Mouse (Mus musculus) neutrophil, adult 5-6 weeks (primary cell): ENCODE measurements at regions not wholly inside any gene's neighbourhood (a gene's known extent, or its start where the extent isn't known, plus 50 kb on each side); places are given as distances from the start of the nearest gene placed in this dataset.

Experiments
- ATAC-seq: fragments of 151-379, 151-347 bp; 2 replicates; pipeline ENCODE4 v1.8.0; 2017; ENCODE audit warnings: mild to moderate bottlenecking, moderate TSS enrichment; ENCODE audit not compliant: insufficient number of reproducible peaks, poor library complexity, low FRiP score, severe bottlenecking; ENCODE audit errors: extremely low read depth

DNA sequence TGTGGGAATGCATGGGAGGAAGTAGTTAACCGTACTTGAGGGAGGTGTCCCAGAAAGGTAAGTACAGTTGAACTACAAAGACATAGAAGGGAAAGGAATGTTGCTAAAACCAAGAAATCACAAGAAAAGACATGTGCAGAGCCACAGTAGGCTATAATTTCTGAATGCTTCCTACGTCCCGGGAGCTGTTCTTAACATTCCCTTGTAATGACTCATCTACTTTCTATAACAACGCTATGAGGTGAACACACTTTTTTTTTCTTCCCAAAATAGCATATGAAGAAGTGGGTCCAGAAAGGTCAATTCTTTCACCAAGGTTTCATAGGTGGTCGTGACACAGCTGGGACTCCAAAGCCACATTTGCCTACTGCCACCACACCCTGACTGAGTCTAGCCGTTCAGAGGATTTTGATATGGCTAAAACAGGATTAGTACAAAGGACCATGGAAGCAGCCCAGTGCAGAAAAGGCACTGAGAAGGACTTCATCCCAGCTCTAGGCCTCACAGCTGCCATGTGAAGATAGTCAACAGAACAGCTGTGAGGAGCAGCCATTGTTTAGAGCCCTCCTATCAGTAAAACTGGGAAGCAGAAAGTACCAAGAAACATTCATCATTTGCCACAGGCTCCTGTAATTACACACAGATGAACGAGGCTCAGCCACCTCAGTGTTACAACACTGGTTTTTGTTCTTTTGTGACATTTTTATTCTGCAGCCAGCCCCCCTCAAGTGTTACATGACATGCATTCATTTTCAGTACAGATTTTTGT, 133.4 kb downstream of the Rnd3 start:
- ATAC-seq: no peak

DNA sequence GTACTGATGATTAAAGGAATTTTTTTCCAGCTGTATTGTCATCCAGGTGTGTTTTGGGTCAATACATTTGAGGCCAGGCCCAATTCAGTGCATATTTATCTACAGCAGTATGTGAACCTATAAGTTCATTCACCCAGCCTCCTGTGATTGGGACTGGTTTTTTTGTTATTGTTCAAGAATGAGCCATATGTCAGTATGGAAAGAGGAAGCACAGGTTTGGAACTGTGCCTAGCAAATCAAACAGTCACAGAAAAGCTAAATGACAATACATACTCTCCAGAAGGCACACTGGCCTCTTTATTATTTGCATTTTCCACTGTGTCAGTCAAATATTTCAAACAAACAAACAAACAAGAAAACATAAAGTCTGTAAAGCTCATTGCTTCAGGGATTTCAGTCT, 134.7 kb downstream of the Rnd3 start:
- no peak for ATAC-seq

- ATAC-seq: no peak
Observed at GRCm38 (mm10) chr2:51013090-51013489, 135.8 kb downstream of the Rnd3 start.

DNA sequence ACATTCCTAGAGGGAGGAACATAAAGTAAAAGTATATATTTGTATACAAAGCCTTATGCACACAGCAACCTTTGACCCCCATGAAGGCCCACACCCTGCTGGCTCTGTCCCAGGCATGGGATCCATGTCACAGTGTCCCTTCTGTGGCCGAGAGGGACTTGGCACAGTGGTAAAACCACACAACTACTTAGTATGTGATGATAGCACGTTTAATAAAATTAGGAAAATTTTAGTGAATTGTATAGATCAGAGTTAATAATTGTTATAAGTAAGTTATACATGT, 140.7 kb downstream of the Rnd3 start:
- ATAC-seq: no peak

DNA sequence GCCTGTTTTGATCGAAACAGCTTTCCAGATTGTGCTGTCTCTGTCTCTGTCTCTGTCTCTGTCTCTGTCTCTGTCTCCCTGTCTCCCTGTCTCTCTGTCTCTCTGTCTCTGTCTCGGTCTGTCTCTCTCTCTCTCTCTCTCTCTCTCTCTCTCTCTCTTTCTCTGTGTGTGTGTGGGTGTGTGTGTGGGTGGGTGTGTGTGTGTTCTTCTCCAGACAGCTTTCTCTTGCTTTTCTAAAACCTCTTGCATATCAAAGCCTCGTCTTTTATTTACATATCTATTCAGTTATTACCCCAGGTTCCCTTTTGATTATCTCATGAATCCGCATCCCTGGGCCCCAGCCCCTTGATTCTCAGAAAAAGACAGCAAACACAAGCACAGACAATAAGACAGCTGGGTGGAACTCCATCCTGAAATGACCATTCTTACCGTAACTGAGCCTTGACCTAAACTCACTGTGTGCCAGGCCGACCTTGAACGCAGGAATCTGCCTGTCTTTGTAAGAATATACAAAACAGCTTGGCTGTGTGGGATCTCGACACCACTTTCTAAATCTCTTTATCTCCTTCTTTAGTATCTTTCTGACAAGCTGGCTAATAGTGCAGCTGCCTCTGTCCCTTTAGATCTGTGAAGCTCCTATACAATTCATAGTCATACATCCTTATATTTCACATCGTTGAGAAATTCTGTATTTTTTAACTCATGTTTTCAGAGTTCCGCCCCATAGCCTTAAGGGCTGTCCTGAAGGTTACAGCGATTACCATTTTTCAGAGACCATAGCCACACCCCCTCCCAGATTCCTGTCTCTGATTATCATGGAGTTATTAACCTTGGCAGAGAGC, 141.3 kb downstream of the Rnd3 start:
- no peak for ATAC-seq

GRCm38 (mm10) chr2:51006818-51007217, 142.1 kb downstream of the Rnd3 start:
- ATAC-seq: no peak

DNA sequence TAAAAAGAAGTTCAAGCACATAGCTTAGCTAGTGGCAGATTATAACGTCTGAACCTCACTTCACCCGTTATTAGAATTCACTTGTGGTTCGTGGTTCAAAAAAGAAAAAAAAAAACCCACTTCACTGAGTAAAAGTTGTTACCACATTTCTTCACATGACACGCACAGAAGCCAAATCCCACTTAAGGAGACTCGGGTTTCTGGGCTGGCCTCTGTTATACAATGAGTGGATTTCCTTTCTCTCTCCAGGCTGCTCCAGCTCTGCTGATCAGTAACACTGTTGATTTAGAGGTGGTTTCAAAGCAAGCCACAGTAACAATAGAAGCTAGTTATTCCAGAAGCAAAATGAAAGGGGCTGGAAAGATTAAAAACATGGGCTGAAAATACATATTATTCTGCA, 147.4 kb downstream of the Rnd3 start:
- ATAC-seq: no peak

- ATAC-seq: no peak
Observed at GRCm38 (mm10) chr2:50983883-50984410, 165.0 kb downstream of the Rnd3 start.

GRCm38 (mm10) chr2:50982571-50982970, 166.3 kb downstream of the Rnd3 start:
- no peak for ATAC-seq

DNA sequence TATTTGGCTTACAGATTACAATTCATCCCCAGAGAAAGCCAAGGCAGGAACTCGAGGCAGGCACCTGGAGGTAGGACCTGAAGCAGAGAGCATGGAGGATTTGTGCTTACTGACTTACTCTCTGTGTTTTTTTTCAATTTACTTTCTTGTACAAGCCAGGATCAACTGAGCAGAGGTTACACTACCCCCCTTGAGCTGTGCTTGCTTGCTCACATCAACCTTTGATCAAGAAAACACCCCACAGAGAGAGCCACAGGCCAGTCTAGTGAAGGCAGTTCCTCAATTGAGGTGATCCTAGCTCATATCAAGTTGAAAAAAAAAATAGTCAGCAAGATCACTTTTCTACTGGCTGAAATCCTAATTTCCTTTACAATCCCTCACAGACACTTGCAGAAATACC, 170.6 kb downstream of the Rnd3 start:
- no peak for ATAC-seq

GRCm38 (mm10) chr2:50971131-50971825, 177.6 kb downstream of the Rnd3 start:
- ATAC-seq: no peak

DNA sequence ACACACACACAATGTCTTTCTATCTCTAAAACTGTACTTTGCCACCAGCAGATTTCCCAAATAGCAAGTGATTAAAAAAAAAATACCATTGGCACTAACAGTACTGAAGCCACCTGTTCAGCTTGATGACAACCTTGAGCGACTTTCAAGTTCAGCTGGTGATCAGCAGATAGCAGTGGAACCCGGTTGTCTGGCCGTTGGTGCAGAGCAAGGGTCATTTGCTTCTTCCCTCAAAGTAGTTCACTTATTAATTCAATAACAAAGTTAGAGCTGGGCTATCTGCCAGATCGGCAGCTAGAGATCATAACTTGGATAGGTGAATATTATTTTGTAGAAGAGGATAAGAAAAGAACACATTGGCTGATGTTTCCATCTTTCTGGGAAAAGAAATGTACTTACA, 180.5 kb downstream of the Rnd3 start:
- ATAC-seq: no peak

- ATAC-seq: no peak
Observed at GRCm38 (mm10) chr2:50967826-50968225, 181.1 kb downstream of the Rnd3 start.

DNA sequence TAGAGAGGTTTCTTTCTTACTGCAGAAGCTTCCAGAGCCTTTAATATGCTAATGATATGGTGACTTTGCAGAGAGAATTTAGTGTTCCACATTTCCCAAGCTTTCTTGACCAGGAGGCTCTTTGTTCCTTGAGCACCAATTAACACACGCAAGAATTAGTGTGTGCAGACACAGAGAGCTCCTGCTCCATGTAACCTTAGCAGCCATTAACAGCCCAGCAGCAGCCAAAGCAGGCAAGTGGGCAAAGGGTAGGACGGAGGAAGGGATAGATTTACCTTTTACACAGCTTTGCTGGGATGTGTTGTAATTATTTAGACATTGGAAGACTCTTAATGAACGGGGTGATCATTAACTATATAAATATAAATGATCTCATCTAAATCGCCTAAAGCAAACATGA, 181.8 kb downstream of the Rnd3 start:
- no peak for ATAC-seq

GRCm38 (mm10) chr2:50965485-50966017, 183.4 kb downstream of the Rnd3 start:
- no peak for ATAC-seq

- ATAC-seq: no peak
Observed at GRCm38 (mm10) chr2:50964062-50964461, 184.8 kb downstream of the Rnd3 start.

DNA sequence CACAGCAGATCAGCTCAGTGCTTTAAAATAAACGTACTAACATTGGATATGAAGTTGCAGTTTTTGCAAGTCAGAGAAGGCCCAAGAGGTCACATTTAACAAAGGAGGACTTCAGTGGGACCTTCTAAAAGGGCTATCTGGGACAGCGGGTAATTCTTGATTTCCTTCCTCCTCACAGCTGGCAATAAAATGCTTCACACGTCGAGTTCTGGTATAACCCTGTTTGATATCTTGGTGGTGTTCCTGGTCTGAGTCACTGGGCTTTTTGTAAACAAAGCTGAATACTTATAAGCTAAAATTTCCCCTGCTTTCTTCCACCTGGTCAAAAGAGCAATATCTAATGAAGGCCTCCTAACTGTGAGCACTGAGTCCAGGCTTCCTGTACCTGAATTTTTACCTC, 187.9 kb downstream of the Rnd3 start:
- no peak for ATAC-seq

DNA sequence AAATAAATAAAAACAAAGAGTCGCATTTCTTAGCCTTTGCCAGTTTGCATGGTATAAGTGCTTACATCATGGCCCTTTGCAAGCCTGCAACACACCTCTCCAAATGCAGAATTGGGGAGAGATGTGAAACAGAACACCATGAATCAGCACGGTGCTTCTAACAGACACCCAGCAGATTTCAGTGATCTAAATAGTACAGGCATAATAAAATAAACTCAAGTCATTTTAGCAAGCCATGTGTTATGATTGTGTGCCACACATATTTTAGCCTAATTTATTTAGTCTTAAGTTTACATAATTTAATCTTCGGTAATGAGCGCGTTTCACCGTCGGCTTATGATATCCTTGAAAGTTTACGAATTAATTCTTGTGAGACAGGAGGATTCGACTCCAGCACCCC, 189.6 kb downstream of the Rnd3 start:
- ATAC-seq: no peak

DNA sequence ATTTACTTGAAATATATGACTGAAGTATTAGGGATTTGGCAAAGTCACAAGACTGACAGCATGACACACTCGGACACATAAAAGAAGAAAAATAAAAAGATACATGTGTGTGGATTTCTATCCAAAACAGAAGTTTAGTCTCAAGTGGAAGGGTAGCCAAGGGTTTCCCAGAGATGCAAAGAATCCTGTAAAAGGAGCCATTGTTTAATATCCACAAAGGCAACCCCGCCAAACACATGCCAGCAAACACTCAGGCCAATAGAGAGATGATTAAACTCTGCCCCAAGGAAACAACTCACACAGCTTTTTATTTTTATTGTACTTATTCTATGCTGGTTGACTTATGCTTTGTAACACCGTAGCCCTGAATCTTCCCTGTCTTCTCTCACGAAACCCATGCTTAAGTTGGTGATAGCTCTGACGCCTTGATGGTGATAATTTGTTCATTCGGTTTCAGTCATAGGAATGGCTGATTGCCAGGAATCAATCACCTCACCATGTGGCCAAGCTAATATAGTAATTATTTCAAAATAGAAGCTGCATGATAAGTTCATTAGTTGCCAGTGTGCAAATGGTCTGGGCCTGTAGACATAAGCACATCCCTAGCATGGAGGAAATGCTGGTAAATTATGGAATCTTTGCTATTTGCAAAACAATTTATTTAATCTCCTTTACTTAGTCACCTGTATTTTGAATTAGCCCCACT, 194.4 kb downstream of the Rnd3 start:
- no peak for ATAC-seq
